Mouse (Mus musculus): ENCODE measurements around the gene Grk2. TPM values are rescaled to one million over a fixed set of nuclear protein-coding genes. Genes with fewer than 3 reads are reported as not detected.

Grk2 gene
- total and polyA plus RNA-seq, 2 experiments from 2014 or later, result 7.8 to 50.4 TPM

DNA sequence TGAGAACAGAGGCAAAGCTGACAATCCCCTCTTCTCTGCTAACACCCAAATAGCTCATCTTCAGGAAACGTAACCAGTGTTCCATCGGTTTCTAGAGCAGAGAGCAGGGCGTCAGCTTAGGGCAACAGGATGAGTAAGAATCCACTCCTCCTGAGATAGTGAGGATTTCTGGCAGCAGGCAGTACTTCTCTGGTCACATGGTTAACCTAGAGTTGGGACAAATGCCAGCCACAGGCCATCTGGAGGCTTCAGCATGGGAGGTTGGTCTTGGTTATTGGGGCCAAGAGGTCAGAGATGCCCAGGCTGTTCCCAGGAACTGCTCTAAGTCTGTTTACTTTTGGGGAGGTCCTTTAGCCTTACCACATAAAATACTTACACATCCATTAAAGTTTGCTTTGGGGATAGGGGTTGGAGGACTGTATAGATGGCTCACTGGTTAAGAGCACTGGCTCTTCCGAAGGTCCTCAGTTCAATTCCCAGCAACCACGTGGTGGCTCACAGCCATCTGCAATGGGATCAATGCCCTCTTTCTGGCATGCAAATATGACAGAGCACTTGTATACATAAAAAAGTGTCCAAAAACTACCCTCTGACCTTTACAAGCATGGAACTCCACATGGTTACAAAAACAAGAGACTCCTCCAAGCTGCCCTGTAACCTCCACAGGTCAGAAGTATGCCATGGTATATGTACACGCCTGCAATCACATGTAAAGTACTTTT lies 9.4 kb upstream of the Grk2 start:
- H3K4me2 ChIP-seq (ENCODE audit: low read depth, low read length), result no peak overlapping the region
- peak; percentile 82 for DNase-seq (ENCODE audit: low spot score)
- TF ChIP-seq CTCF (IDR thresholded peaks at IDR 0.05; ENCODE audit: low read depth) (no peak), EP300 (IDR thresholded peaks at IDR 0.05; ENCODE audit: low read depth) (no peak)
- 46% methylated on average over 6 of the region's 6 CpGs for WGBS
- H3K27ac ChIP-seq (ENCODE audit: low read depth), result peak overlapping the region; percentile 62
- peaks cover 44% of the 10 kb centered on the region for H3K36me3 ChIP-seq (replicated peaks; ENCODE audit: control insufficient read depth, insufficient read depth, low read length)
- H3K27me3 ChIP-seq (ENCODE audit: control insufficient read depth, insufficient read depth, low read length), result no peaks in the 10 kb centered on the region
- peak; percentile 87 for ATAC-seq (ENCODE audit: insufficient read depth, low read depth)
- no peak overlapping the region for H3K9ac ChIP-seq (replicated peaks; ENCODE audit: low read depth, low read length)
- H3K4me1 ChIP-seq (ENCODE audit: control insufficient read depth, insufficient read depth), result peaks cover 8% of the 10 kb centered on the region; the same call in 1 of the 2 replicates
- no peak overlapping the region for H3K4me3 ChIP-seq (ENCODE audit: low read depth, low read length)
- H3K9me3 ChIP-seq (replicated peaks; ENCODE audit: control insufficient read depth, low read length), result no peaks in the 10 kb centered on the region

DNA sequence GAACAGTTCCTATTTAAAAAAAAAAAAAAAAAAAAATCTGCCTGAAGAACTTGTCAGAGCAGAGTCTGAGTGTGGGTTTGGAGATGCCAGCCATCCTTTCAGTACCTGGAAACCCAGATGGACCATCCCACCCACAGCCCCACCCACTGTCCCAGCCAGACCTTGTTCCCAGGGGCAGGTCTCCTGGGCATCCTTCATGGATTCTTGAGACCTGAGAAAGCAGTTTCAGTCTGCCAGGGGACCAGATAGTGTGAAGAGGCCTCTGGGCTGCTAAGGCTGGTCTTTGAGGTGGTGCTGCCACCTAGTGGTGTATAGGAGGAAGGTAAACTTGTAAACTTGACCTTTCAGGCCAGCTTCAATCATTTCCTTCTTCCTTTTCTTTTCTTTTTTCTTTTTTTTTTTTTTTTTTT lies 3.8 kb upstream of the Grk2 start:
- H3K9ac ChIP-seq (replicated peaks; ENCODE audit: low read depth, low read length), result no peak overlapping the region
- H3K27me3 ChIP-seq (ENCODE audit: control insufficient read depth, insufficient read depth, low read length), result no peaks in the 10 kb centered on the region
- no peak overlapping the region for H3K27ac ChIP-seq (ENCODE audit: low read depth)
- 0 out of 2 replicates have a peak, but pooled peaks cover 5% of the 10 kb centered on the region for H3K36me3 ChIP-seq (replicated peaks; ENCODE audit: control insufficient read depth, insufficient read depth, low read length)
- no peaks in the 10 kb centered on the region for H3K4me1 ChIP-seq (ENCODE audit: control insufficient read depth, insufficient read depth)
- no peak for ATAC-seq (ENCODE audit: insufficient read depth, low read depth)
- H3K4me2 ChIP-seq (ENCODE audit: low read depth, low read length), result no peak overlapping the region
- TF ChIP-seq CTCF (IDR thresholded peaks at IDR 0.05; ENCODE audit: low read depth) (peak; percentile 85), EP300 (IDR thresholded peaks at IDR 0.05; ENCODE audit: low read depth) (no peak)
- DNase-seq (ENCODE audit: low spot score), result peak; percentile 82
- no peak overlapping the region for H3K4me3 ChIP-seq (ENCODE audit: low read depth, low read length)
- H3K9me3 ChIP-seq (replicated peaks; ENCODE audit: control insufficient read depth, low read length), result no peaks in the 10 kb centered on the region

DNA sequence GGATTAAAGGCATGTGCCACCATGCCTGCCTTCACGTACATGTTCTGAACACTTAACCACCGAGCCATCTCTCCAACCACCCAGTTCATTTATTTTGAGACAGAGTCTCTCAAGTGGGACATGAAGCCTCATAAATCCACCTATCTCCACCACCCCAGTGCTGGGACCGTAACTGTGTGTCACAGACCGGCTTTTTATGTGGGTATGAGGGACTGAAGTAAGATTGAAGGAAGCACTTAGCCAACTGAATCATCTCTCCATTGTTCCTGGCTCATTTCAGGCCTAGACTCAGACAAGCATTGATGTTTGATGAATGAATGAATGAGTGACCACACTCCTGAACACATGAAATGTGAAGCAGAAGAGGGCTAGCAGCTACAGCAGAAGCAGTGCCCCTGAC lies 3.3 kb upstream of the Grk2 start:
- Histone ChIP-seq H3K4me2 (ENCODE audit: low read depth, low read length) (no peak overlapping the region), H3K4me1 (ENCODE audit: control insufficient read depth, insufficient read depth) (no peaks in the 10 kb centered on the region), H3K4me3 (ENCODE audit: low read depth, low read length) (no peak overlapping the region), H3K27me3 (ENCODE audit: control insufficient read depth, insufficient read depth, low read length) (no peaks in the 10 kb centered on the region), H3K9me3 (replicated peaks; ENCODE audit: control insufficient read depth, low read length) (no peaks in the 10 kb centered on the region), H3K36me3 (replicated peaks; ENCODE audit: control insufficient read depth, insufficient read depth, low read length) (0 out of 2 replicates have a peak, but pooled peaks cover 5% of the 10 kb centered on the region), H3K9ac (replicated peaks; ENCODE audit: low read depth, low read length) (no peak overlapping the region), H3K27ac (ENCODE audit: low read depth) (no peak overlapping the region)
- DNase-seq (ENCODE audit: low spot score) (no peak), ATAC-seq (ENCODE audit: insufficient read depth, low read depth) (no peak)
- TF ChIP-seq CTCF (IDR thresholded peaks at IDR 0.05; ENCODE audit: low read depth) (no peak), EP300 (IDR thresholded peaks at IDR 0.05; ENCODE audit: low read depth) (no peak)
- WGBS, result 92% methylated on average over 4 of the region's 4 CpGs

DNA sequence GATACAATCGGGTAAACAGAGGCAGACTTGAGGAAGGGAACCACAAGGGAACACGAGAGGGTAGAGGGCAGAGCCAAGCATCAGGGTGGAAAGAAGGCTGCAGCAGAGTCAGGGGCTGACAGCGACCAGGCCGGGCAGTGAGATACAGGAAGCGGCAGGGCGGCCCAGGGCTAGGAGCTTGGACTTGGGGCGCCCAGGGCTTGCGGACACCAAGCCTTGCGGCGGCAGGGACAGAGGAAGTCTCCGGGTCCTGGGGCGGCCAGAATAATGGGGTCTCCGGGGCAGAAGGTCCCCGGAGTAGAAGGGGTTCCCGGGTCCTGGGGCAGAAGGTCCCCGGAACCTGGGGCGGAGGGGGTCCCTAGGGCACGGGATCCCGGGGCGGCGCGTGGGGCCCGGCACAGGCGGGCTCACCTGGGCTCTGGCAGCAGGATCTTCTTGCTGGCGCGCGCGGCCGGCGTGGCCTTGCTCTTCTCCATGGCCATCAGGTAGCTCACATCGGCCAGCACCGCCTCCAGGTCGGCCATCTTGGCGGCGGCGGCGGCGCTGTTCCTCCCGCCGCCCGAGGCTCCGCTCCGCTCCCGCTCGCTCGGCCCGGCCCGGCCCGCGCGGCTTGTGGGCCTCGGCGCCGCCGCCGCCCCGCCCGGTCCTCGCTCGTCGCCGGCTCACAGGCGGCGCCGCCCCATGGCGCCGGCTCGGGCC lies 382 bp downstream of the Grk2 start:
- peak; percentile 48 for DNase-seq (ENCODE audit: low spot score)
- no peaks in the 10 kb centered on the region for H3K9me3 ChIP-seq (replicated peaks; ENCODE audit: control insufficient read depth, low read length)
- H3K4me3 ChIP-seq (ENCODE audit: low read depth, low read length), result peak overlapping the region; percentile 84
- peak overlapping the region; percentile 92 for H3K4me2 ChIP-seq (ENCODE audit: low read depth, low read length)
- TF ChIP-seq CTCF (IDR thresholded peaks at IDR 0.05; ENCODE audit: low read depth), result no peak
- no peak for TF ChIP-seq EP300 (IDR thresholded peaks at IDR 0.05; ENCODE audit: low read depth)
- peak overlapping the region; percentile 90 for H3K9ac ChIP-seq (replicated peaks; ENCODE audit: low read depth, low read length)
- peak; percentile 64 for ATAC-seq (ENCODE audit: insufficient read depth, low read depth)
- peak overlapping the region; percentile 80 for H3K27ac ChIP-seq (ENCODE audit: low read depth)
- H3K4me1 ChIP-seq (ENCODE audit: control insufficient read depth, insufficient read depth), result peaks cover 35% of the 10 kb centered on the region
- H3K27me3 ChIP-seq (ENCODE audit: control insufficient read depth, insufficient read depth, low read length), result no peaks in the 10 kb centered on the region
- 1% methylated on average over 60 of the region's 68 CpGs for WGBS
- no peaks in the 10 kb centered on the region for H3K36me3 ChIP-seq (replicated peaks; ENCODE audit: control insufficient read depth, insufficient read depth, low read length)

- no peaks in the 10 kb centered on the region for H3K36me3 ChIP-seq (replicated peaks; ENCODE audit: control insufficient read depth, insufficient read depth, low read length)
- 51% methylated on average over 4 of the region's 4 CpGs for WGBS
- H3K27me3 ChIP-seq (ENCODE audit: control insufficient read depth, insufficient read depth, low read length), result no peaks in the 10 kb centered on the region
- no peaks in the 10 kb centered on the region for H3K9me3 ChIP-seq (replicated peaks; ENCODE audit: control insufficient read depth, low read length)
- peaks cover 42% of the 10 kb centered on the region for H3K4me1 ChIP-seq (ENCODE audit: control insufficient read depth, insufficient read depth)
- peak overlapping the region; percentile 92 for H3K4me2 ChIP-seq (ENCODE audit: low read depth, low read length)
- no peak for ATAC-seq (ENCODE audit: insufficient read depth, low read depth)
- TF ChIP-seq EP300 (IDR thresholded peaks at IDR 0.05; ENCODE audit: low read depth) (no peak), CTCF (IDR thresholded peaks at IDR 0.05; ENCODE audit: low read depth) (no peak)
- H3K27ac ChIP-seq (ENCODE audit: low read depth), result peak overlapping the region; percentile 80
- peak overlapping the region; percentile 84 for H3K4me3 ChIP-seq (ENCODE audit: low read depth, low read length)
- no peak for DNase-seq (ENCODE audit: low spot score)
- peak overlapping the region; percentile 90 for H3K9ac ChIP-seq (replicated peaks; ENCODE audit: low read depth, low read length)
Observed at GRCm38 (mm10) chr19:4304871-4305321, 1.1 kb downstream of the Grk2 start.

Data from heart, postnatal 0 days (tissue).